Mouse (Mus musculus) activated CD4-positive, CD25-positive, alpha-beta regulatory T cell, adult 9 weeks (primary cell): ENCODE measurements around the gene Cd34. TPM values are rescaled to one million over a fixed set of nuclear protein-coding genes. Genes with fewer than 3 reads are reported as not detected.

Experiments used
- polyA plus RNA-seq: library from polyadenylated mRNA; unstranded; fragments of 100-300 nt; shearing (Covaris generic); gene quantifications from one replicate; pipeline ENCODE4 v1.2.1, GENCODE M21; 2017

Gene Cd34
- polyA plus RNA-seq, result 0.15 TPM

GRCm38 (mm10) chr1:194938715-194939114 lies at the start of gene Cd34:
Gene Cd34 (plus strand): TSS chr1:194938819.

Other genes starting within 250 kb of the Cd34 start
- 3.4 TPM for gene Cd46, start 153.4 kb downstream of the Cd34 start, polyA plus RNA-seq
- gene Cr1l, start 192.8 kb downstream of the Cd34 start, polyA plus RNA-seq, result 210 TPM
- 1.9 TPM for gene Cr2, start 237.9 kb downstream of the Cd34 start, polyA plus RNA-seq